Mouse (Mus musculus) brain, embryonic 18.5 days (tissue): ENCODE results near the gene Clybl.

Source experiments
- DNase-seq: peaks from one replicate; pipeline ENCODE4 v3.0.0-alpha.2; 2012; ENCODE audit warnings: low read depth, low spot score

Clybl gene

GRCm38 (mm10) chr14:122424441-122424840 lies 242.9 kb downstream of the Clybl start:
- no peak for DNase-seq

- no peak for DNase-seq
These were observed 245.2 kb downstream of the Clybl start for GRCm38 (mm10) chr14:122426529-122427203.

DNA sequence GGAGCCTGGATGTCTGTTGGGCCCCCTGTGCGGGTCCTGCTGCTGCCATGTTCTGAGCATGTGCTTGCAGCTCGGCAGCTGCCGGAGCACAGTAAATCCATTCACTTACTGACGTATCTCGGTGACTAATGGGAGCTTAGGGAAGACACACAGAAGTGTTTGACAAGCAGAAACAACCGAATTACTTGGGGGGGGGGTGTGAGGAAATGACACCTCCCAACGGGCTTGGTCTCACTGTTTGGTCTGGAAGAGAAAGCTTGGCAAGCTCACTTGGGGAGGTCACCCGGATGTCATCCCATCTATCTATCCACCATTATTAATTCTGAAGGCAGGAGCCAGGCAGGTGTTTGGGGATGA lies 245.7 kb downstream of the Clybl start:
- no peak for DNase-seq

DNA sequence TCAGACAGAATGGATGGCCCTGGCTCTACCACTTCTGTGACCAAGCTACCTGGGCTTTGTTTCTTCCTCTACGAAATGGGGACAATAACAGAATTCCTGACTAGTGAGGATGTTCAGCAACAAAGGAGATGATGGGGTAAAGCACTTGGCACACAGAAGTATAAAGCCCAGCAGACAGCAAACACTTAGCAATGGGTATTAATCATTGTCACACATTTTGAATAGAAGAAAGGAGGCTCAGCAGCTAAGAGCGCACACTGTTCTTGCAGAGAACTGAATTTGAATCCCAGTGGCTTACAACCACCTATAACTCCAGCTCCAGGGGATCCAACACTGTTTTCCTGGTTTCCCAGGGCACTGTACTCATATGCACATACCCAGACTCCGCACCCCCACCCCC lies 246.2 kb downstream of the Clybl start:
- no peak for DNase-seq

- DNase-seq: no peak
These were observed 251.1 kb downstream of the Clybl start for GRCm38 (mm10) chr14:122432558-122432957.

GRCm38 (mm10) chr14:122434039-122434438 lies 252.5 kb downstream of the Clybl start:
- no peak for DNase-seq

- no peak for DNase-seq
These were observed 255.3 kb downstream of the Clybl start for GRCm38 (mm10) chr14:122436850-122437249.

GRCm38 (mm10) chr14:122449601-122450495 lies 268.3 kb downstream of the Clybl start:
- DNase-seq: no peak

GRCm38 (mm10) chr14:122450496-122451382 lies 269.2 kb downstream of the Clybl start, which contains the start of gene Gm5089:
Gene Gm5089, minus strand, starts transcription at chr14:122451115.
- DNase-seq: no peak

- no peak for DNase-seq
These were observed 270.1 kb downstream of the Clybl start for GRCm38 (mm10) chr14:122451551-122452145.
